Mouse (Mus musculus) left cerebral cortex, adult 6 months (tissue): ENCODE results near the gene Aoah. TPM values are rescaled to one million over a fixed set of nuclear protein-coding genes. Genes with fewer than 3 reads are reported as not detected.

Source experiments
- long read RNA-seq, 2 experiments: library from polyadenylated mRNA; unstranded; transcript quantifications; one replicate each; pipeline ENCODE4 v2.0.0; 2019 to 2020
- polyA plus RNA-seq: library from polyadenylated mRNA; unstranded; fragments of <200 nt; fragmentation: Nextera tagmentation; gene quantifications from 2 replicates; pipeline ENCODE4 v1.2.3, GENCODE M21; 2021

Gene Aoah
- 0.11 and 0.20 TPM in 2 replicates for polyA plus RNA-seq
- long read RNA-seq, experiment 1: 0 reads
- long read RNA-seq, experiment 2: 0 reads

GRCm38 (mm10) chr13:20793901-20794300 is at the start of gene Aoah:
Aoah (plus strand) TSS chr13:20794113.

GRCm38 (mm10) chr13:21074847-21075246 is 280.9 kb downstream of the Aoah start, which contains the start of gene Olfr1370:
Olfr1370 (minus strand) TSS chr13:21074947.

